Mouse (Mus musculus): ENCODE data around the gene Dgki. TPM values are rescaled to one million over a fixed set of nuclear protein-coding genes. Genes with fewer than 3 reads are reported as not detected.

Dgki gene
- total RNA-seq, 2 experiments from 2014 or later: 1.1 TPM; not detected in 1

DNA sequence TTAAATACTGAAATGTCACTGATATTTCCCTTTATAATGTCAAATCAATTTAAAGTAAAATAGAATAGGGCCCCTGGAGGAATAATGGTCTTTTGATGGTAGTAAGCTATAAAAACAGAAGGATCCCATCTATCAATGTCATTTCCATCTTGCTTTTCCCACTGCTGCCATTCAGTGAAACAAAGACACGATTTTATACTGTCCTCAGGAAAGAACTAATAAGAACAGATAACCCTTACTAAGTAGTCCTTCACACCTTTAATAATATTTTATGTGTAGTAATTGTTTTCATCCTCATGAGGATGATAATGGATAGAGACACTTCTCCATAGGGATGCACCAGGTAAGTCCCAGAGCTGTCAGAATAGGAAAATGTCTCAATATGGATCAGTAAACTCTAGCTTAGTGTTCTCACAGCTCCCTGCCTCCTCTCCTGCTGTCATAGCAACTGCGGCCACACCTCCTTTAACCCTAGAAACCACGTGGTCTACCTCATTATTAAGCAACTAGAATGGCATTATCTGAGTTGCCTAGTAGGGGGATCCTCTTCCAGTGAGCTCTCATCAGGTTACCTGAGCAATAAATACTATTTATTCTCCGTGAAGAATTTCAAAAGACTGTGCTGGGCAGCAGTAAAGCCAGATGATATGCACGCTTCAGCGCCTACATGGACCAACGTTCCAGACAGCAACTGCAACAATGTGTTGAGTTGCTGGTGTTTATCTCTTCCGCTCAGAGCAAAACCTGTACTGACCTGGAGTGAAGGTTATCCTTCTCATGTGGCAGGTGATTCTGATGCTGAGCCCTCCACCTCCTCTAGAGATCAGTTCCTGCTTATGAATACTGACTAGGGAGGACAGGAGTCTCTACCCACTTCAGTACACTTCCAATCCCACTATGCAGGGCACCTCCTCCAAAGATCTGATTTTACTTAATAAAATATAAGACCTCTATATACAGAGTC is 210.6 kb downstream of the Dgki start:
- no peak for ATAC-seq (replicated peaks; ENCODE audit: low FRiP score, poor library complexity, severe bottlenecking)

DNA sequence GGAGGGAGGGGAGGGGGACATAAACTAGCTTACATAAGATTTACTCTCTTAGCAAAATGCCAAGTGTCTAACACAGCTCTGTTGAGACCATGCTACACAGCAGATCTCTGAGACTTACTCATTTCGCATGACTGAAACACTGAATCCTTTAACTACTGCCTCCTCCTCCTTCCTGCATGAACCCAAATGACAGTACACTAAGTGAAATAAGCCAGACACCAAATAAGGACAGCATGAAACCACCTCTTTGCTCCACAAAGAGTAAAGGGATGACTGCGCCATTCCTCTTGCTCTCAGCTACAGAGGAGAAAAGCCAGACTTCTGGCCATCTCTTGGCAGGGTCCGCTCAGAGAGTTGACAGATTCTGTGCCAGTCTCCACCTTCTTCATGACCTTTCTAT is 217.0 kb downstream of the Dgki start:
- ATAC-seq (replicated peaks; ENCODE audit: low FRiP score, poor library complexity, severe bottlenecking): no peak

DNA sequence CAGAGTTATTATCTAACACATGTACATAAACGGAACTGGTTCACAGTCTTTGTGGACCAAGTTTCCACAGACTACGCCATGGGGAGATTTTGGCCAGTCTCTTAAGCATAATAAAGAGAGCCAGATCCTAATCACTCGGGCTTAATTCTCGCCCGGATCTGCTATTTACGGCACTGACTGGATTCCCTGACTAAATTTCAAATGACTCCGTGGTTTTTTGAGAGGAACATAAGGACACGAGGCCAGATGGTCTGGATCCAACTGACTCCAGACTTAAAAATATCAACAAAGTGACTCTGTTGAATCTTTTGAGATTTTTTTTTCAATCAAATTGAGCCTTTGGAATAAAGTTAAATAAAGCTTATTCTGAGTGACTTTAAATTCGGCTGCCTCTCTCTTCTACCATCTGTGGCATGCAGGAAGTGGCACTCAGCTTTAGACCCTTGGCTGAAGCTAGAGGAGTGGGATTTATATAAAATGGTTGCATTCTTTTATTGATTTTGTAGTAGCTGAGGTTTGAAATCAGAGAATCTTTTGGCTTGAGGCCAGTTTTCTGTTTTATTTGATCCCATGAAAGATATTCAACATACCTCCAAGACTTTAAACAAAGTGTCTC is 227.5 kb downstream of the Dgki start:
- ATAC-seq (replicated peaks; ENCODE audit: low FRiP score, poor library complexity, severe bottlenecking): no peak

DNA sequence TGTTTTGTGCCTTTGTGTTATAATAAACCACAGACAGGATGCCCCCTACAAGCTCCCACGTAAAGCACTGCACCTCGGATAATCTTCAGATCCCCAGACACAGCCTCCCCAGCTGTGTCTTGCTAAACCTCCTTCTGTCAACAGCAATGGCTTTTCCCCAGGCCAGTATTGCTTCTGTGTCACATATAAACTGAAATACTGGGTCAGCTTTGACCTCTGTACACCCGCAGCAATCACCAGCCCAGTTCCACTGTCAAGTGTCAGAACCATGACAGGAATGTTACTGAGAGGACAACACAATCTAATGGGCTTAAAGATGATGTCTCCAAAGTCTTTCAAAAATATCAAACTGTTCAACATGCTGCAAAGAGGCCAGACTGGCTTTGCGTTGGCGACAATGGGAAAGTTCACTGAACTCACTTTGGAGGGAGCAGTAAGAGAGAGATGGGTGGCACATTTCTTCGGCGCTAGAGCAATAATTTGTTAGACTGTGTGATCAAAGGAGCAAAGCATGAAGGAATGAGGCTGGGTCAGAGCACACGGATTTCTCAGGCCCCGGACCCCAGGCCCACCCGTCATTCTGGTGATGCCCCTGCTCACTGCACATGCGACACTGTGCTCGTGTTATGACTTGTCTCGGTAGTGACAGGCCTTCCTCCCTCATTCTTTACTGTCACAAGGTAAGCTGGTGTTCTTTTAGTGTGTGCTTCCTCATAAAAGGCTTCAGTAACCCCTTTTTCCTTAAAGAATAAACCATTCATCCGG is 230.0 kb downstream of the Dgki start:
- no peak for ATAC-seq (replicated peaks; ENCODE audit: low FRiP score, poor library complexity, severe bottlenecking)

DNA sequence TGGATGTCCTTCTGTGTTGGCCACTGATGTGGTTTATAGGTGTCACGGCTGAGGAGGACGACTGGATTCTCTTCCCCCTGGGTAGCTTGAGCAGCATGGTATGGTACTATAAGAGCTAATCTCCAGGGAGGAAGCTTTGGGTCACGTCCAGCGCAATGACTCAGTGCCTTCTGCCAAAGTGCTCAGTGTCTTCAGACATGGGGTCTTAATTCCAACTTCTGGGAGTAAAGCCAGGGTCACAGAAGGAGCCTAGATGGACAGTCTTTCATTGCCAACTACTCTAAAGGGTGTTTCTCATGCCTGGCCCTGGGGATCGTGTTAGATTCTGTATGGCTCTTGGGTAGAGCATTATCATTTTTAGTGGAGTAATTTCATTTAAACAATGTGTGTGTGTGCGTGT is 231.2 kb downstream of the Dgki start:
- ATAC-seq (replicated peaks; ENCODE audit: low FRiP score, poor library complexity, severe bottlenecking): no peak

DNA sequence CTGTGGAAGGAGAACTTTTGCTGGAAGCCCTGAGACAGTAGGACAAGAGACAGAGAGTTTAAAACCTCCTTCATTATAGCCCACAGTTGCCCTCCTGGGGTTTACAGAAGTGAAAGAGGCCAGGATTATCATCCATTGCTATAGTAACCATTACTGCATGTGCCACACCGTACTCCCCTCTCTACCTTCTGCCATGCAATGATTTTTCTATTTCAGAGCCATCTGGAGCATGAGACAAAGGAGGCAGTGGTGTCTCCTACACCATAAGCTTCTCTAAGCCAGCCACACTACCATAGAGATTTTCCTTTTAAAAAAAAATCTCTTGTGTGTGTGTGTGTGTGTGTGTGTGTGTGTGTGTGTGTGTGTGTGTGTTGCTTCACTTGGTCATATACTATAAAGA is 232.6 kb downstream of the Dgki start:
- no peak for ATAC-seq (replicated peaks; ENCODE audit: low FRiP score, poor library complexity, severe bottlenecking)

DNA sequence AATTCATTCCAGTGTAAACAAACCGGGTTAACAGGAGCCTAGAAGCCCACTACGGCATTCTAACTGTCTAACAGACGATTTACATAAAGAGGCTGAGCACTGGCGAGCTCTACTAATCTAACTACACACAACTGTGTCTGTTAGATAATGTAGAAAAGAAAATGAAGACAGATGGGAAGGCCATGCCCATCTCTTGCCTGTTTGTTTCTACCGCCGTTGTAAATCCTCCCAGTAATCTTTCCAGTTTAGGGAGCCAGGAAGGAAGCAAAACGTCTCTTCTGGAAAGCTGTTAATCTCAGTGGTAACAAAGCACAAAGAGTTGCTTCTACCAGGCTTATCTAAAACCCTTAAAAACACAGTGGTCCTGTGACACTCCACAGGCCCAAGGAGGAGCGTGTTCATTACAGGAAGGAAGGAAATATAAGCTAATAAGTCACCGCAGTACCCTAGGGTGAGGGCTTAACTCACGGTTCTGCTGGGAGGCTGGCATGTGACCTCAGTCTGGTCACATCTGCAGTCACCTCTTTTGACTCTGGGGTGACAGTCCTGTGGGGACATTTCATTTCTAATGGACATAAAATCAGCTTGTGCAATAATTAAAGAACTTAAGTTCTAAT is 235.7 kb downstream of the Dgki start:
- no peak for ATAC-seq (replicated peaks; ENCODE audit: low FRiP score, poor library complexity, severe bottlenecking)

DNA sequence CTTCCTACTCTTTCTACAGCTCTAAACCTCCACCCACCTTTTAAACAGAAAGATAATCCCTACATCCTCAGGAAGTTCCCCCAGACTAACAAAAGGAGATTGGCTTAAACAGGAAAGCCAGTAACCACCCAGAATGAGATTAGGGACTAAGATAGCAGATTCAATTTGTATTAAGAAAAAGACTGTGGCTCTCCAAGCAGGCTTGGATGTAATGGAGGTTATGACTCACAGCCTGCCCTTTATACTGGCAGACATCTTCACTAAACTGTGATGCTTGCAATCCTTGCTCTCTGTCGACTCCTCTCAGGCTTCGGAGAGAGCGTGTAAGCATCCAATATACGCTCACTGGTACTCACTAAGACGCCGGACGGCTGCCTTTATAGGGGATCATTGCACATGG is 236.7 kb downstream of the Dgki start:
- ATAC-seq (replicated peaks; ENCODE audit: low FRiP score, poor library complexity, severe bottlenecking): no peak

DNA sequence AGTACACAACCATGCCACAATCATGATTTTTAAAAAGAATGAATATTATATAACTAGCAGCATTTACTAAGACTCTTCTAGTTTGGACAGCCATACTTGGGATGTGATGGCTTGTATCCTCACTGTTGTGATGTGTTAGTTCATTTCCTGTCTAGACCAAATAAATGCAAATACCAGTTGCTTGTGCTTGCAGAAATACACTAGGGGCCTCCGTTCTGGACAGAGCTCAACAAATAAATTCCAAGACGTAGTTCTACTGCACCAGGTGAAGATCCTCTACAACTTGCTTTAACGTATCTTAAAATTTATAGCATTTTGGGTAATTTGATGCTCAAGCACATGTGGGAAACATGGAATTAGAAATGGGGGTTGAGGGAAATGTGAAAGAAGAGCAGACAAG is 239.9 kb downstream of the Dgki start:
- ATAC-seq (replicated peaks; ENCODE audit: low FRiP score, poor library complexity, severe bottlenecking): no peak

DNA sequence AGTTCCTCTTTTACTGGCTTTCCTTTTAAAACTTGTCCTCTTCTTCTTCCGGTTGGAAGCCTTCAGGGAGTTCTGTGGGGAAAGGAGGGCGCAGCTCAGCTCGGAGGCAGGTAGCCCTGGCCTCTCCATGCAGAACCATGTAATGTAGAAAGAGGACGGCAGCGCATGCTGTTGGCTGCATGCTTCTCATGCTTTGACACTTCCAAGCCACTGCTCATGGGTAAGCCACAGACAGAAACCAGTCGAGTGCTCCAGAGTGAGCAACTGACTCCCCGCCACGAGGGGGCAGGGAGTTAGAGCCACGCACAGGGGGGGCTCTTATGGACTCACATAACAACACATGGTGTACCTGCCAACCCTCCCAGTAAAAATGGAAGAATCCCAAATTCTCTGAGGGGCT is 242.0 kb downstream of the Dgki start:
- no peak for ATAC-seq (replicated peaks; ENCODE audit: low FRiP score, poor library complexity, severe bottlenecking)

DNA sequence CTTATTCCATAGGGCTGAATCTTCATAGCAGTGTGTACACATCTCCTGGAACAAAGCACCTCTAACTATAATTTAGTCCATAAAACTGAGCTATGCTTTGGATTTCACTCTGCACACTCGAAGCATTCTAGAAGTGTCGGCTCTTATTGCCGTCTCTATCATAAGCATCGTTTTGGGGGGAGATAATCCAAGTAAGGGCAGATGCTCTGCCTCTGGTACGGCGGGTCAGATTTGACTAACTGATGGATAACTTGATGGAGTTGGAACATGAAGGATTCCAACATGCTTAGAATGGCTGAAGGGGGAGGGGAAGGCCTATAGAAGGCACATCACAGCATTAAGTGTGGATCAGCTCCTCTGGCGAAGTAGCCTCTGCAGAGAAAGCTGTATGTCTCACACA is 242.4 kb downstream of the Dgki start:
- ATAC-seq (replicated peaks; ENCODE audit: low FRiP score, poor library complexity, severe bottlenecking): no peak

DNA sequence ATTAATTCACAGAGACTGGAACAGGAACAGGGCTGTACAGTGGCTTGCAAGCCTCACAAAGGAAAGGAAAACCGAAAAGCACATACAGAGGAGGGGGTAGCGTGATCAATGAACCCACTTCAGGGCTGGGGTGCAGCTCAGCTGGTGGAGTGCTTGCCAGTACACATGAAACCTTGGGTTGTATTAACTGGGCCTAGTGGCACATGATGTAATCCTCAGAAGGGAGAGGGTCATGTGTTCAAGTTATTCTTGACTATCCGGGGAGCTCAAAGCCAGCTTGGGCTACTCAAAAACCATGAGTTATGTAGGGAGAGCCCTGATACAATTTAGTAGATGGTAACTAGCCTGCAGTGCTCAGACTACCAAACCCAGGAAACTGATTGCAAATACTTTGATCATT is 244.3 kb downstream of the Dgki start:
- no peak for ATAC-seq (replicated peaks; ENCODE audit: low FRiP score, poor library complexity, severe bottlenecking)

DNA sequence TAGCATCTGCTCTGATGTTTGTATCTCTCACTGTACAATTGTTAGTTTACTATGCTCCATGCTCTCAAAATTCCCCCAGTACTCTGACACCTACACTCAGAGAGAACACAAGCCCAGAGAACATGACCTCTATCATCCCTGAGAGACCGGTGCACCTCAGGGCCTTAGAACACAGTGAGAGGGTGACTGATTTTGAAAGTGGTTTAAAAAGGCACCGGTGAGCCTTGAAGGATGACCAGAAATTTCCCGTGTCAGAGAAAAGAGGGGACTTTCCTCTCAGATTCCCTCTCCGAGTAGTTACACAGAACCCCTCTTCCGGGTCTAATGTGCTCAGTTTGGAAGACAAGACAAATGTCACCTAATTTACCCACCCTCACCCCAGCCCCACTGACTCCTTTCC is 244.9 kb downstream of the Dgki start:
- ATAC-seq (replicated peaks; ENCODE audit: low FRiP score, poor library complexity, severe bottlenecking): no peak

DNA sequence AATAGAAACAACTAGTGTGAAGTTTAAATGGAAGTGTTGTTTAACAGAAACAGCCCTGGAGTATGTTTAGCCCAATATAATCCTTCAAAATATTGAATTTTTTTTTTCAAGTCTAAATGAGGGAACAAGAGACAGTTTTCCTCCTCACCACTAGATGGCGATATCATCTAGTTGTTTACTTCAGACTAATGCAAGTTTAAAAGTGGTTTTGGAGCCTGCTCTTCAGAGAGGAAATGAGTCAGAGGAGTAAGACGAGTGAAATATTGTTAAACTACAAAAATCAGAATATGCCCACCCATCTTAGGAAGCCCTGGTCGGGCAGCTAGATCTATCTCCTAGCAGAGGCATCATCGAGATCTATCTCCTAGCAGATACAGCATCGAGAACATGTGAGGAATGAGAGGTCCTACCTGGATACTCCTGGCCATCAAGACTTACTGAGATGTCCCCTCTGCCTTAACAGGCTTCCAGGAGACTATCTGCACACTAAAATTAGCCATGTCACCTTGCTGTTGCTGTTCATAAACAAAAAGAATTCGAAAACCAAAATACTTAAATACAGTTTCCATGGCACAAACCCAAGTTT is 245.5 kb downstream of the Dgki start:
- peak; percentile 62; the same call in 1 of the 2 replicates for ATAC-seq (replicated peaks; ENCODE audit: low FRiP score, poor library complexity, severe bottlenecking)

DNA sequence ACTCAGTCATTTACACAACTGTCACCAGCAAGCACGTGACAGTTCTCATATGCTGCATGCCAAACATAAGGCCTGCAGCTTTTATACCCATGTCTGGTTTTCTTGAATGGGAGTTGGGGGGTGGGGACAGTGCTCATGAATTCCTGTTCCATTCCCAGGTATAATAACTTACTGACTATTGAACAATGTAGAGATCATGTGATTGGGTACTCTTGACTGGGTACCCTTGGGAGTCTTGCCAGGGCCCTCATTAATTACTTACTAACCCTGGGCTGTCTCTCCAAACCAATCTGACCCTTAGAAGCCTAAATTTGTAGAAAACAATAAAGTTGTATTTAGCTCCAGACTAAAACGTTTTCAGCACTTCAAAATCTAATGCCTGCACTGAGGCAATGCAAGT is 246.6 kb downstream of the Dgki start:
- ATAC-seq (replicated peaks; ENCODE audit: low FRiP score, poor library complexity, severe bottlenecking): no peak

DNA sequence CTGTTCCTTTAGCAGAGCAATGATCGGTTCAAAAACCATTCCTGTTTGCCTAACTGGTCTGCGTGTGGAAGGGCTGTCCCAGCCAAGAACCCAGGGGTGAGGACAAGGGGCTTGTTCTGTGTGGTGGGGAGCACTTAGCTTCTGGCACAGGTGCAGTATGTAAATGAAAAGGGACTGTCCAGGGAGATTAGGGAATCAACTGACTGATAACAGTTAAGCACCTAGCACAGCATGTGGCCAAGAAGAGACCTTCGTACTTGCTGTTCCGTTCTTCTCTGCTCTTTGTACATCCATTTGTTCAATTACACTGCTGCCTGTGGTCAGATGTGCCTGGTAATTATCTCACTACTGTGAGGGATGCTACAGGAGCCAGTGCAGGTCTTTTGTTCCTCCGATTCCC is 248.3 kb downstream of the Dgki start:
- no peak for ATAC-seq (replicated peaks; ENCODE audit: low FRiP score, poor library complexity, severe bottlenecking)

DNA sequence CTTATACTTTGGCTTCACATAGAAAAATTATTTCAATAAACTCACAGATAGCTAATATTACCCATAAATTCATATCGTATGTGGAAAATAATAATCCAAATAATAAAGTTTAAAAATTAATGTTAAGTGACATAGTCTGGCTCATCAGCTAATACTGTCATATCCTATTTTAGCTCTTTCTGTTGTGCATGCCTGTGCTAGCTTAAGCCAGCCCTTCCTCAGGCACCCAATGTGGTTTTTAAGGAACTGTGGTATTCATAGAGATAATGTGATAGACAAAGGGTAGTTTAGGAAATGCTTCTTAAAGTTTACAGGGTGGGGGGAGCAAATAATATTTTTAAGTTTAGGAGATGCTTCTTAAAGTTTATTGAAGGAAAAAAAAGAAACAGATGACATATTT is 248.8 kb downstream of the Dgki start:
- no peak for ATAC-seq (replicated peaks; ENCODE audit: low FRiP score, poor library complexity, severe bottlenecking)

DNA sequence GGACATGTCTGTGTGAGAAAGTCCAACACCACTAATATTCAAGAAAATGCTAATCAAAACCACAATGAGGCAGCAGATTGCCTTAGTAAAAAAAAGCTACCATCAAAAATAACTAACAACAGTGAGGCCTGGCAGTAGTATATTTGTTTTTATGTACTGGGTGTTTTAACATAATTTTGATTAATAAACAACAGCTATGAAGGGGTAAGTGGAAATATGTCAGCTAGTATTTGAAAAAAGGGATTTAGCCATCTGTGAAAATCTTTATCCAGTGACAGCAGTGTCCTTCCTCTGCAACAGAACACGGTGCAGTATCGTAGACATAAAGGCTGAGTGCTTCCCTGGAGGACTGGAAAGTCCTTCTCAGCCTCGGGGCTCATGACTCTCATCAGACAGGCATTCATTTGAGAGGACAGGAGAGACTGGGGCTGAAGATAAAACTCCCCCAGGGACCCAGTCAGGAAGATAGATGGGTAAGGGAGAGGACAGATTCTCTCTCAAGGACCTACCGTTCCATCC is 252.3 kb downstream of the Dgki start:
- ATAC-seq (replicated peaks; ENCODE audit: low FRiP score, poor library complexity, severe bottlenecking): no peak

DNA sequence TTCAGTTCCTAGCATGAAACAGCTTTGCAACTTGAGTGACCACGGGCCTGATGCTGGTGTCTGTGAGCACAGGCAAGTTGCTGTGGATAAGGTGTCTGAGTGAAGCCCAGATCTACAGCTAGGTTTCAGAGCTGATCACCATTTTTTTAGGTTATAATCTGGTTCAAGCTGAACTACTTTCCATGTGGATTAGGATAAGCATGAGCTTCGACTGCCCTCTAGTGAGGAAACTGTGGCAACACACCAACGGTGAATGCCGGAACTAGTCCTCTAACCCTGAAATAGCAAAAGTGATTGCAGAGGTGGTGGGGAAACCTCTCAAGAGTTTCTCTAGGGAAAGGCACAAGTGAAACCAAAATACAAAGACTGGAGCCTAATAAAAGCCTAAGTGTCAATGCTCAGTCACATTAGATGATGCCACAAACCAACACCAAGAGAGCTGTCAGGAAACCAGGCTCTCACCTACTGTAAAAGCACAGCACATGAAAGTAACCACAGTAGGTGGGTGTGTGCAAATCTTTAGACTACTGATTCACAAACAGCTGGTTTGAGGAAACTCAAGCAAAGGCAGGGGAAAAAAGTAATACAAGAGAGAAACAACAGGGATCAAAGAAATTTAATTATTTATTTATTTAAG is 253.7 kb downstream of the Dgki start:
- no peak for ATAC-seq (replicated peaks; ENCODE audit: low FRiP score, poor library complexity, severe bottlenecking)
